Mouse (Mus musculus): Measurements from ENCODE around the gene Hivep2. TPM values are rescaled to one million over a fixed set of nuclear protein-coding genes. Genes with fewer than 3 reads are reported as not detected.

Gene Hivep2
- polyA plus RNA-seq, 1 experiment: 18.6 TPM

DNA sequence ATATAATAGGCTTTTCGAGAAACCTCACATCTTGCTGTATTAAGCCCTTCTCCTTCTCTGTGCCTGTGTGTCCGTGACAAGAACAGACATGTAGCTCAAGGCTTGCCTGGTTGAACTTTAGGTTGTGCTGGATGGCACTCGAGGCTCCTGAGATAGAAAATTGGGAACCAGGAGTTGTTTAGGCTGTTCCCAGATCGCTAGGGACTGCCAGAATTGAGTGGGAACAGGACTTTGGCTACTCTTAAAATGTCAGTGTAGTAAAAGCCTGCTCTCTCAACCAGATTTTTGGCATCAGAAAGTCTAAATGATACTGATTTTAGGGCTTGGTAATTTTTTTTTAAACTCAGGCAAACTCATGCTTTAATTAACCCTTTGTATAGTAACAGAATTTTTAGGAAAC is 101.9 kb downstream of the Hivep2 start:
- no peak for TF ChIP-seq POLR2A (IDR thresholded peaks at IDR 0.05; ENCODE audit: borderline replicate concordance, extremely low read depth, insufficient read depth, insufficient read length, poor library complexity, severe bottlenecking)
- no peak for TF ChIP-seq CTCF (IDR thresholded peaks at IDR 0.05; ENCODE audit: borderline replicate concordance, extremely low read depth, insufficient read depth, insufficient read length)
- no peak for DNase-seq (ENCODE audit: low read depth)

DNA sequence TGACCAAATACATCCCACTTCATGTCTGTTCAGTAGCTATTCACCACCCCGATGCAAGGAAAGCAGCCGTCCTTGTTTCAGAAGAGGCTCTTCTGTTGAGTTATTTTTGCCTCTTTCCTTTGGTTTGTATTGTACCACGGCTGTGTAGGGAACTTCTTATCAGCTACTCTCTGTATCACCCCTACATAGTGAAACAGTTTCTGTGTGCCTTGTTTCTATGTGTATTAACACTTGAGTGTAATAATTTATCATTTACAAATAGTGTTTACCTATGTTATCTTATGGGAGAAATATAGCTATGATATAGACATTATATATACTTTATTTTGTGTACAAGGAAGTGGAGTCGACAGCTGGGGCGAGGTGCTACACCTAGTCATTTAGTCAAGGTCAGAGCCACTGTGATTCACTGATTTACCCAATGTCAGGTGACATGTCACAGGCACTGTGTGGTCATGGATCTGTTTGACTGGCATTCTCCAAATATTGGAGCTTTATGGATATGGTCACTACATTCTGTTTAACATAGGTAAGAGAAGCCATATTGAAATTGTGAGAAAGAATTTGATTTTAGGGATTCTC is 104.7 kb downstream of the Hivep2 start:
- TF ChIP-seq CTCF (IDR thresholded peaks at IDR 0.05; ENCODE audit: borderline replicate concordance, extremely low read depth, insufficient read depth, insufficient read length): no peak
- TF ChIP-seq POLR2A (IDR thresholded peaks at IDR 0.05; ENCODE audit: borderline replicate concordance, extremely low read depth, insufficient read depth, insufficient read length, poor library complexity, severe bottlenecking): no peak
- no peak for DNase-seq (ENCODE audit: low read depth)

DNA sequence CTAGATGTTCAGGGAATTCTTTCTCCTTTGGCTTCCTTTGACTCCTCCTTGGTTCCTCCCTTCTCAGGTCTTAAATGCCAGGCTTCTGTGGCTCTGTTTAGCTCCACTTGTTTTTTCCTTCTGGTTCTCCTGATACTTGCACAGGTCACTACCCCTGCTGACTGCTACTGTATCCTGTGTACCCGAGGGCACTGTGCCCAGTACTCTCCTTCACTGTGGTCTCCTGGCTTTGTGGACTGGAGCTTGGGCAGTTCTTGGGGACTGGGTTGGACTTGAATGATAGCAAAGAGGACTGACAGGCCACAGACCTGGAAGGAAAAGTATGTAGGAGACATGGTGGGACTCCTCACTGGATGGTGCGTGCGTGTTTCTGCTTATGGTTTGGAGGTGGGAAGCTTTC is 106.6 kb downstream of the Hivep2 start:
- no peak for TF ChIP-seq POLR2A (IDR thresholded peaks at IDR 0.05; ENCODE audit: borderline replicate concordance, extremely low read depth, insufficient read depth, insufficient read length, poor library complexity, severe bottlenecking)
- TF ChIP-seq CTCF (IDR thresholded peaks at IDR 0.05; ENCODE audit: borderline replicate concordance, extremely low read depth, insufficient read depth, insufficient read length): no peak

DNA sequence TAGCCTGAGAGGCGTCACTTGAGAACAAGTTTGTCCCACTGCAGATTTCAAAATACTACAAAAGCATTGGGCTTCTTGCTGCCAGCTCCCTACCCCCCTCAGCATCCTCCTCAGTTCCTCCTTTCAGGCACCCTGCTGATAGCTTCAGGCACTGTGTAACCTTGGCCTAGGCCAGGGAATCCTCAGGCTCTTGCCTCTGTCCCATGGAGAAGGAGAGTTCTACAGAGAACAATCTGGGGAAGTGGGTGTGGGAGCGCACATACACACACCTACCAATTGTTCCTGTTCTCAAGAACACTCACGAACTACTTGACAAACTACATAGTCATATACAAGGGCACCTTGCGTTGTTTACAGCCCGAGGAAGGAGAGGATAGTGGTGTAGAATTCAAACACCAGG is 109.9 kb downstream of the Hivep2 start:
- no peak for TF ChIP-seq POLR2A (IDR thresholded peaks at IDR 0.05; ENCODE audit: borderline replicate concordance, extremely low read depth, insufficient read depth, insufficient read length, poor library complexity, severe bottlenecking)
- no peak for DNase-seq (ENCODE audit: low read depth)

More for the DNA sequence above, 106.6 kb downstream of the Hivep2 start:
- DNase-seq (ENCODE audit: low read depth): no peak

DNA sequence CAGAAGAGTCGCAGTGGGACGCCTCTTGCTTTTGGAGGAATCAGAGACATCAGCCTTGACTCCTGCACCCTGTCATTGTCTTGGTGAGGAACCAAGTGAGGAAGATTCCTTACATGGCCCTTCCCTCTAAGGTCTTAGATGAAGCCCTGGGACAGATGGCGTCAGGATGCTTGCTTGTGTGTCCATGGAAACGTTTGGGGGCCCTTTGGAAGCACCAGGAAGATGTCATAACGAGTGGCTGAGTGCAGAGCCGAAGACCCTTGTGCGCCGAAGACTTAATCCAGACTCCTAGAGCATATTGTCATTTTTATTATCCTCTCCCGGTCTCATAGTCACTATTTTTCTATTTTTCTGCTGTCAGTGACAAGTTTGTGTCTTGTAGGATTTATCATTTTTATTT is 111.0 kb downstream of the Hivep2 start:
- TF ChIP-seq POLR2A (IDR thresholded peaks at IDR 0.05; ENCODE audit: borderline replicate concordance, extremely low read depth, insufficient read depth, insufficient read length, poor library complexity, severe bottlenecking) (no peak), CTCF (IDR thresholded peaks at IDR 0.05; ENCODE audit: borderline replicate concordance, extremely low read depth, insufficient read depth, insufficient read length) (no peak)
- DNase-seq (ENCODE audit: low read depth): no peak

DNA sequence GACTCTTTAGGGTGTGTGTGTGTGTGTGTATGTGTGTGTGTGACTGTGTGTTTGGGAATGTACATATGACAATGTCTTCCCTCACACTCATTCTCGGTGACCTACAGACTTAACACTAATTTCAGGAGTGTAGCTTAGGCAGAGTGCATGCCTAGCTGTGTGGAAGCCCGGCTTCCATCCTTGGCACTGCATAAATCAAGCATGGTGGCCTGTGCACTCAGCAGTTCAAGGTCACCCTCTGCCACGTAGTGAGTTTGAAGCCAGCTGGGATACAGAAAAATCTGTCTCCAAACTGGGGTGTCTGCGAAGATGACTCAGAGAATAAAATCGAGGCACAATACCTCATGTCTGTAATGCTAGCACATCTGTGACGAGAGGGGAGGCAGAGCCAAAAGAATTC is 115.0 kb downstream of the Hivep2 start:
- TF ChIP-seq CTCF (IDR thresholded peaks at IDR 0.05; ENCODE audit: borderline replicate concordance, extremely low read depth, insufficient read depth, insufficient read length): no peak
- TF ChIP-seq POLR2A (IDR thresholded peaks at IDR 0.05; ENCODE audit: borderline replicate concordance, extremely low read depth, insufficient read depth, insufficient read length, poor library complexity, severe bottlenecking): no peak
- DNase-seq (ENCODE audit: low read depth): no peak

DNA sequence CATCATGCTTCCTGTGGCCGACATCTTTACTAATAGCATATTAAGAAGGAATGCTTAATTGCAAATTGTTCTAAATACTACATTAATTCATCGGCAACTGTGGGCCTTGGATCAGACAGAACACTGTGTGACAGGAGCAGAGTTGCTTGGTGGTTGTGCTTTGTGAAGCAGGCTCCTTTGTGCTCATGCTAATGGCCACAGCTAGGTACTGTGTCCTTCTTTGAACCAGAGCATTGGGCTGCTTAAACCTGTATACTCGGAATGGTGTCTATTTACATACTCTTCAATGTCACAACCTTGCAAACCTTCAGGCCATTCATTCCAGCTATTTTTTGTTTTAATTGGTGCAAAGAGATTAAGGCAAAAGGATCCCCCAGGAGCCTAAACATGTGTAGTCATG is 115.9 kb downstream of the Hivep2 start:
- peak; percentile 38 for DNase-seq (ENCODE audit: low read depth)
- TF ChIP-seq CTCF (IDR thresholded peaks at IDR 0.05; ENCODE audit: borderline replicate concordance, extremely low read depth, insufficient read depth, insufficient read length): no peak
- no peak for TF ChIP-seq POLR2A (IDR thresholded peaks at IDR 0.05; ENCODE audit: borderline replicate concordance, extremely low read depth, insufficient read depth, insufficient read length, poor library complexity, severe bottlenecking)

DNA sequence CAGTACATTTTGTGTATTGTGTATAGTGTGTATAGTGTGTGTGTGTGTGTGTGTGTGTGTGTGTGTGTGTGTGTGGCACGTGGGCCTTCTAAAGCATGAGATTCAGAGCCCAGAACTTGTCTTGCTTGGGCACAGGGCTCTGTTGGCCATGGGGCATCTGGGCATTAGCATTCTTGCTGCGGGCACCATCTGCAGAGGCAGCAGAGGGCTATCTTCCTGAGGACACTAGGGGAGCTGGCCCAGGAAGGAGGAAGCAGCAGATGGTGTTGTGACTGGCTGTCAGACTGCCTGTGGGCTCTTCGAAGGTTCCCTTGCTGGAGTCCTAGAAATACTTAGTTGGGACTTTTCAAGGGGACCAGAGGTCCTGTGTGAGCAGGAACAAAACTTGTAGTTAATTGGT is 116.4 kb downstream of the Hivep2 start:
- peak; percentile 80 for DNase-seq (ENCODE audit: low read depth)
- TF ChIP-seq CTCF (IDR thresholded peaks at IDR 0.05; ENCODE audit: borderline replicate concordance, extremely low read depth, insufficient read depth, insufficient read length) (0 out of 2 replicates have a peak, but pooled peaks have one; percentile 1), POLR2A (IDR thresholded peaks at IDR 0.05; ENCODE audit: borderline replicate concordance, extremely low read depth, insufficient read depth, insufficient read length, poor library complexity, severe bottlenecking) (no peak)

DNA sequence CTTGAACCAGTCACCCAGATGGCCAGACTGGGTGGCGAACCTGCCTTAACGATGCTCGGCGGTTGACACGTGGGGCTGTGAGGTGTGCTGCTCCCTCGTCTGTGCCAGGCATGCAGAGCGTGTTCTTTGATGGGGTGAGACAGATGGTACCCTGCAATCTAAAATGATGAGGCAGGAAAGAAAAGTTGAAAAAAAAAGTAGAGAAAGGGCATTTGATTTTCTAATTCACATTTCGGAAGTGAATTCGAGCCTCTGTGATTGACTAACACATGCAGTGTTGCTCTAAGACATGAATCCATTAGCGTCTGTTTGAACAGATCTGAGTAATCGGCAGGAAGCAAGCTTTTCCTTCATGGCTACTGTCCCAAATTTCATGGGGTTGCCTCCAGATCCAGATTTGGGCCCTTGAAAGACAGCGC is 119.4 kb downstream of the Hivep2 start:
- TF ChIP-seq CTCF (IDR thresholded peaks at IDR 0.05; ENCODE audit: borderline replicate concordance, extremely low read depth, insufficient read depth, insufficient read length) (no peak), POLR2A (IDR thresholded peaks at IDR 0.05; ENCODE audit: borderline replicate concordance, extremely low read depth, insufficient read depth, insufficient read length, poor library complexity, severe bottlenecking) (no peak)
- DNase-seq (ENCODE audit: low read depth): peak; percentile 74

DNA sequence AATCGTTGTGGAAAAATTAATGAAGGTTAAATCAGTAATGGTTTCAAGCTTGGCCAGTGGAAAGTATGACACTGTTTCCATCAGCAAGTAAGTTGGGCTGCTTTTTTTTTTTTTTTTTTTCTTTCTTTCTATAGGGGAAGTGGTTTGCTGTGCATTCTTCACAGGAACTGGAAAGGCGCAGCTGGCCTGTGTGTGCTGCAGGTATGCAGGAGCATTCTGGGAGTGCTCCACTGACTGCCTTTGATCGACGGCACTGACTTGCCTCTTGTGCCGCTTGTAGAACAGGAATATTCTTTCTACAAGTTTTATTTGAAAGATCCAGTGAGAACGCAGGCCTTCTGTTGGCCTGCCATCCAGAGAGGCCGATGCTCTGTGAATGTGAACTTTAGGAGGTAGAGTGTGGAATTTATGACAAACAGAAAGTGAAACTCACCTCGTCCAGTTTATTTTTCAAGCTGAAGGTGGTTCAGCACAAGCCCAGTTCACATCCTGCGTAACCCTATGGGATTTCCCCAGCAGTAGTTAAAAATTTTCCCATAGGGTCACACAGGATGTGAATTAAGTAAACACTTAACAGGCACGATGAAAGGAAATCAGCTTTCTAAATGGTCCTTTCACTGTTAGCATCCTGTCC is 120.1 kb downstream of the Hivep2 start:
- TF ChIP-seq POLR2A (IDR thresholded peaks at IDR 0.05; ENCODE audit: borderline replicate concordance, extremely low read depth, insufficient read depth, insufficient read length, poor library complexity, severe bottlenecking) (no peak), CTCF (IDR thresholded peaks at IDR 0.05; ENCODE audit: borderline replicate concordance, extremely low read depth, insufficient read depth, insufficient read length) (no peak)
- DNase-seq (ENCODE audit: low read depth): no peak

DNA sequence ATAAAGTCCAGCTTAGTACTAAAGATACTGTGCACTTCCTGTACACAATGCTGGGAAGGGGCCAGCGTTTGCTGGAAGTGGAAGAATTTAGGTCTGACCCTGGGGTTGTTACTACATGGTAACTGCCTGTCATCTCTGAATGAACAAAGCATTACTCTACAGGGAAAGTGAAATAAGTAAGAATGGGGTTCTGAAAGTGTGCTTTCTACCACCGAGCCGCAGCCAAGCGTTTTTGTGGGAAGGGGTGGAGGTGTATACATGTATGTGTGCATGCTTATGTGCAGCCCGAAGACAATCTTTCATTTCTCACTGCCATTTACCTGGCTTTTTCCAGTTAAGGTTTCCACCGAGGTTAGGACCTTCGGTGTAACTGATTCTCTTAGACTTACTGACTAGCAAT is 121.4 kb downstream of the Hivep2 start:
- no peak for TF ChIP-seq CTCF (IDR thresholded peaks at IDR 0.05; ENCODE audit: borderline replicate concordance, extremely low read depth, insufficient read depth, insufficient read length)
- TF ChIP-seq POLR2A (IDR thresholded peaks at IDR 0.05; ENCODE audit: borderline replicate concordance, extremely low read depth, insufficient read depth, insufficient read length, poor library complexity, severe bottlenecking): no peak
- DNase-seq (ENCODE audit: low read depth): no peak

DNA sequence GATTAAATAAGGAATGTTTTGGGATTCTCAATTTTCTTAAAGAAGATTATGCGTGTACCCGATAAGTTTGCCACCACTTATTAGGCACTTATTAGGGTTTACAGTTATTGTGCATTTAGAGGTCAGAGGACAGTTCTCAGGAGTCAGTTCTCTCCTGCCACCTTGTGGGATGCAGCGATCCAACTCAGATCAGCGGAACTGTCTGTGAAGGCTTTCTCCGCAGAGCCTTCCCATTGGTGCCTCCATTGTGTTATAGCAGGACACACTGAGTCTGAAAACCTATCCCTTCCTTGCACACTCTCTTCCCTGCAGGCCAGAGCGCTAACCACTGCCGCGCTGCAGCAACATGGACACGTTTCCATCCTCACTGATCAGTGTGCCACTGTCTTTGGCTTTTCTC is 123.6 kb downstream of the Hivep2 start:
- no peak for TF ChIP-seq POLR2A (IDR thresholded peaks at IDR 0.05; ENCODE audit: borderline replicate concordance, extremely low read depth, insufficient read depth, insufficient read length, poor library complexity, severe bottlenecking)
- TF ChIP-seq CTCF (IDR thresholded peaks at IDR 0.05; ENCODE audit: borderline replicate concordance, extremely low read depth, insufficient read depth, insufficient read length): peak; percentile 51; the same call in 1 of the 2 replicates
- DNase-seq (ENCODE audit: low read depth): peak; percentile 49
